Mouse (Mus musculus) E14TG2a.4 (cell line): ENCODE results near the gene Trappc3.
A peak's percentile ranks its signal among the peaks of the same experiment; 100 is the strongest.

Experiments used
- H3K27me3 ChIP-seq: 2 replicates; pipeline ENCODE4 v1.6.1; 2014; ENCODE audit warnings: low read length, control low read depth; ENCODE audit not compliant: insufficient read depth
- H3K36me3 ChIP-seq: 2 replicates; pipeline ENCODE4 v1.6.1; 2014; ENCODE audit warnings: low read length, control low read depth; ENCODE audit not compliant: insufficient read depth
- H3K4me1 ChIP-seq: replicated peaks from 2 replicates; pipeline ENCODE4 v1.6.1; 2014; ENCODE audit warnings: low read depth, low read length, control low read depth
- H3K4me3 ChIP-seq: replicated peaks from 2 replicates; pipeline ENCODE4 v1.5.1; 2014; ENCODE audit warnings: mild to moderate bottlenecking, low read length
- H3K9me3 ChIP-seq: 2 replicates; pipeline ENCODE4 v1.6.1; 2014; ENCODE audit warnings: low read length, control low read depth
- CTCF ChIP-seq: conservative IDR thresholded peaks from 2 replicates; pipeline ENCODE4 v1.5.1; 2014; ENCODE audit warnings: low read length
- NANOG ChIP-seq: IDR thresholded peaks from 2 replicates; pipeline ENCODE4 v1.6.1; 2014; ENCODE audit warnings: borderline replicate concordance, low read length, mixed read lengths
- POU5F1 ChIP-seq: IDR thresholded peaks from 2 replicates; pipeline ENCODE4 v1.6.1; 2014; ENCODE audit warnings: low read length, borderline replicate concordance

The Trappc3 gene

GRCm38 (mm10) chr4:126309211-126309921, 47.2 kb downstream of the Trappc3 start:
- TF ChIP-seq POU5F1, result no peak
- no peak for TF ChIP-seq CTCF
- TF ChIP-seq NANOG, result no peak
- Histone ChIP-seq H3K4me3 (peak overlapping the region; percentile 71), H3K27me3 (peaks cover 18% of the 10 kb centered on the region), H3K36me3 (peaks cover 2% of the 10 kb centered on the region; the same call in 1 of the 2 replicates), H3K9me3 (no peaks in the 10 kb centered on the region), H3K4me1 (peaks cover 35% of the 10 kb centered on the region)

- no peaks in the 10 kb centered on the region for H3K9me3 ChIP-seq
- H3K27me3 ChIP-seq, result peaks cover 16% of the 10 kb centered on the region
- H3K4me1 ChIP-seq, result peaks cover 39% of the 10 kb centered on the region
- TF ChIP-seq CTCF (peak; percentile 94), NANOG (no peak), POU5F1 (no peak)
- peak overlapping the region; percentile 71 for H3K4me3 ChIP-seq
- peaks cover 8% of the 10 kb centered on the region for H3K36me3 ChIP-seq
These were observed 47.8 kb downstream of the Trappc3 start for GRCm38 (mm10) chr4:126309922-126310309.

GRCm38 (mm10) chr4:126310344-126310743, 48.2 kb downstream of the Trappc3 start:
- Histone ChIP-seq H3K9me3 (no peaks in the 10 kb centered on the region), H3K36me3 (peaks cover 11% of the 10 kb centered on the region), H3K4me3 (peak overlapping the region; percentile 71; the same call in 1 of the 2 replicates), H3K4me1 (peaks cover 40% of the 10 kb centered on the region), H3K27me3 (peaks cover 16% of the 10 kb centered on the region)
- TF ChIP-seq NANOG (no peak), POU5F1 (no peak), CTCF (no peak)

- H3K4me1 ChIP-seq, result peaks cover 51% of the 10 kb centered on the region
- TF ChIP-seq POU5F1 (no peak), CTCF (no peak), NANOG (no peak)
These were observed 49.6 kb downstream of the Trappc3 start for GRCm38 (mm10) chr4:126311566-126312200.

GRCm38 (mm10) chr4:126313202-126313601, 51.1 kb downstream of the Trappc3 start:
- Histone ChIP-seq H3K36me3 (peaks cover 39% of the 10 kb centered on the region), H3K4me3 (no peak overlapping the region), H3K9me3 (no peaks in the 10 kb centered on the region), H3K4me1 (peaks cover 60% of the 10 kb centered on the region), H3K27me3 (peaks cover 12% of the 10 kb centered on the region)
- no peak for TF ChIP-seq POU5F1
- no peak for TF ChIP-seq CTCF
- TF ChIP-seq NANOG, result no peak

More at GRCm38 (mm10) chr4:126311566-126312200, 49.6 kb downstream of the Trappc3 start:
- H3K4me3 ChIP-seq, result no peak overlapping the region
- peaks cover 16% of the 10 kb centered on the region for H3K27me3 ChIP-seq
- H3K36me3 ChIP-seq, result peaks cover 24% of the 10 kb centered on the region
- no peaks in the 10 kb centered on the region for H3K9me3 ChIP-seq

- Histone ChIP-seq H3K27me3 (0 out of 2 replicates have a peak, but pooled peaks cover 2% of the 10 kb centered on the region), H3K4me1 (peaks cover 62% of the 10 kb centered on the region), H3K36me3 (peaks cover 51% of the 10 kb centered on the region), H3K9me3 (no peaks in the 10 kb centered on the region), H3K4me3 (no peak overlapping the region)
- no peak for TF ChIP-seq NANOG
- TF ChIP-seq CTCF, result 0 out of 2 replicates have a peak, but pooled peaks have one; percentile 9
- TF ChIP-seq POU5F1, result no peak
These were observed 52.3 kb downstream of the Trappc3 start for GRCm38 (mm10) chr4:126314393-126314792.

GRCm38 (mm10) chr4:126315931-126316330, 53.8 kb downstream of the Trappc3 start:
- H3K9me3 ChIP-seq, result no peaks in the 10 kb centered on the region
- H3K4me1 ChIP-seq, result peaks cover 72% of the 10 kb centered on the region
- H3K27me3 ChIP-seq, result no peaks in the 10 kb centered on the region
- TF ChIP-seq NANOG, result no peak
- TF ChIP-seq CTCF, result no peak
- H3K4me3 ChIP-seq, result no peak overlapping the region
- peaks cover 62% of the 10 kb centered on the region for H3K36me3 ChIP-seq

GRCm38 (mm10) chr4:126316443-126317040, 54.4 kb downstream of the Trappc3 start:
- H3K4me1 ChIP-seq, result peaks cover 73% of the 10 kb centered on the region
- H3K27me3 ChIP-seq, result no peaks in the 10 kb centered on the region
- H3K36me3 ChIP-seq, result peaks cover 62% of the 10 kb centered on the region
- H3K9me3 ChIP-seq, result no peaks in the 10 kb centered on the region
- no peak overlapping the region for H3K4me3 ChIP-seq
- TF ChIP-seq POU5F1 (no peak), NANOG (no peak), CTCF (no peak)
